Mouse (Mus musculus) heart, adult 2 months (tissue): ENCODE measurements around the gene Ccna2. TPM values are rescaled to one million over a fixed set of nuclear protein-coding genes. Genes with fewer than 3 reads are reported as not detected.
"Not testable (repeated sequence)": the region's sequence is repeated elsewhere in the genome, so short reads cannot be mapped to it uniquely, and the experiment has no call there.

Experiments used
- DNase-seq, 2 experiments: peaks; one replicate each; pipeline ENCODE4 v3.0.0; 2021
- H3K27ac ChIP-seq: fragments of 200-600 bp; 2 replicates; pipeline ENCODE4 v1.8.1; 2022
- H3K27me3 ChIP-seq: fragments of 200-500 bp; 2 replicates; pipeline ENCODE4 v1.6.1; 2012; ENCODE audit warnings: mild to moderate bottlenecking, low read length, inconsistent platforms, mixed read lengths; ENCODE audit not compliant: control insufficient read depth, insufficient read depth
- H3K36me3 ChIP-seq: fragments of 200-500 bp; 2 replicates; pipeline ENCODE4 v1.6.1; 2012; ENCODE audit warnings: low read length, inconsistent platforms; ENCODE audit not compliant: control insufficient read depth, insufficient read depth
- H3K4me1 ChIP-seq: fragments of 200-500 bp; 2 replicates; pipeline ENCODE4 v1.6.1; 2011; ENCODE audit warnings: low read length; ENCODE audit not compliant: control insufficient read depth, insufficient read depth
- H3K4me3 ChIP-seq: fragments of 200-600 bp; 2 replicates; pipeline ENCODE4 v1.8.1; 2022
- H3K79me2 ChIP-seq: fragments of 200-500 bp; replicated peaks from 2 replicates; pipeline ENCODE4 v1.6.1; 2012; ENCODE audit warnings: mild to moderate bottlenecking, inconsistent platforms, low read length, moderate library complexity, mixed read lengths; ENCODE audit not compliant: control insufficient read depth, insufficient read depth
- H3K9ac ChIP-seq: fragments of 200-500 bp; 2 replicates; pipeline ENCODE4 v1.6.1; 2012; ENCODE audit warnings: low read depth, mild to moderate bottlenecking, control low read depth, inconsistent platforms, low read length, mixed read lengths
- CTCF ChIP-seq: fragments of 200-600 bp; IDR thresholded peaks from 2 replicates; pipeline ENCODE4 v1.8.1; 2022; ENCODE audit warnings: antibody characterized with exemption, mild to moderate bottlenecking, moderate library complexity
- EP300 ChIP-seq: fragments of 200-500 bp; IDR thresholded peaks from 2 replicates; pipeline ENCODE4 v1.6.1; 2011; ENCODE audit warnings: low read depth, low read length, control low read depth; ENCODE audit not compliant: insufficient read depth
- POLR2A ChIP-seq: fragments of 200-500 bp; IDR thresholded peaks from 2 replicates; pipeline ENCODE4 v1.6.1; 2011; ENCODE audit warnings: mild to moderate bottlenecking, low read depth, low read length, control low read depth; ENCODE audit not compliant: insufficient read depth
- WGBS: fragments of 180-500 bp; shearing (Covaris S2); methylation state at CpG from one replicate; pipeline ENCODE4 v1.1.7; 2018; 5-methylcytosine and 5-hydroxymethylcytosine counted together
- intact Hi-C: fragments of 180-260 bp; cut with DNase I; formaldehyde crosslinking; loops from one replicate; pipeline ENCODE4 v1.15.1; 2025
- polyA plus RNA-seq: library from polyadenylated mRNA; depleted of rRNA; stranded (reverse); fragments of >200 nt; gene quantifications from 2 replicates; pipeline ENCODE4 v1.2.3, GENCODE M21; 2012
- total RNA-seq, 2 experiments: library from RNA; stranded (reverse); gene quantifications; 2 replicates each; pipeline ENCODE4 v1.2.3; 2021

Ccna2 gene
- total and polyA plus RNA-seq, 3 experiments = 0.63 to 0.74 (median 0.66) TPM

DNA sequence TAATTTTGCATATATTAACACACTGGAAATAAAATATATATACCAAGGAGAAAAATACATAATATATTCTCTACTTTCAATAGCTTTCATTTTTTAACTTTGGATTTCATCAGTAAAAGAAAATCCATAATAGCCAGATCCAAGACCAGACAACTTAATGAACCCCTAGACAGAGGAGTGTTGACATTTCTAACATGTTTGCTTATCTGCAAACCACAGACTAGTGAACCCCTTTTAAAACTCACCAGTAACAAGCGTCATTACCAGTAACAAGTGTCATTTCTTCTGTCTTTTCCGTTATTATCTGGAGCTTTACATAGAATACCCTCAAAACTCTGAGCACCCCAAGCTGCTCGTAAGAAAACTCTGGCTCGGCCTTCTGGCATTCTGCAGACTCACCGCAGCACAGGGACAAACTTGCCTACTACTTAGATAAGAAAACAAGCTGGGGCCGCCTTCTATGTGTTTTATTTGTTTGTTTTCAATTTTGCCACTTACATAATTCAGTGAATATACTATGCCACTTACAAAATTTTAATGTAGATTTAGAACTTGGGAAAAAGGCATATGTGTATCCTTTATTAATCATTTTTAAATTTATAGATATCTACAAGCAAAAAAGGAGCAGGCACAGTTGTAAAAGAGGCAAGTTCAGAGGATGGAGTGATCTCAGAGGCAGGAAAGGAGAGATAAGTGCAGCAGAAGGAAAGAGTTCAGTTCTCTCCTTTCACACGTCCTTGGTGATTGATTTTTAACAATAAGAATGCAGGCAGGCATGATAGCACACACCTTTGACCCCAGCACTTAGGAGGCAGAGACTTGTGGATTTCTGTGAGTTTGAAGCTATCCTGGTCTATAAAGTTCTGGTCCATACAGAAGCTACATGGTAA lies 34.2 kb upstream of the Ccna2 start:
- H3K27me3 ChIP-seq = no peaks in the 10 kb centered on the region

DNA sequence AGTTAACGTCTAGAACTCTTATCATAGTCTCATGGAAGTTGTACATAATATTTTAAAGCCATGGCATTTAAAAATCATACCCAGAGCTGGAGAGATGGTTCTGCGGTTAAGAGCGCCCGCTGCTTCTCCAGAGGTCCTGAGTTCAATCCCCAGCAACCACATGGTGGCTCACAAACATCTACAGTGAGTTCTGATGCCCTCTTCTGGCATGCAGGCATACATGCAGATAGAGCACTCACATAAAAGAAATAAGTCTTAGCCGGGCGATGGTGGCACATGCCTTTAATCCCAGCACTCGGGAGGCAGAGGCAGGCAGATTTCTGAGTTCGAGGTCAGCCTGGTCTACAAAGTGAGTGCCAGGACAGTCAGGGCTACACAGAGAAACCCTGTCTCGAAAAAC lies 27.8 kb upstream of the Ccna2 start:
- H3K4me3 ChIP-seq, H3K27me3 ChIP-seq, H3K4me1 ChIP-seq, H3K79me2 ChIP-seq, intact Hi-C loops, H3K27ac ChIP-seq, H3K9ac ChIP-seq, H3K36me3 ChIP-seq, DNase-seq: not testable (repeated sequence)
- 0 out of 2 replicates have a peak, but pooled peaks have one; percentile 7 for TF ChIP-seq CTCF
- 87% methylated on average over 8 of the region's 9 CpGs for whole genome bisulfite sequencing

More for the DNA sequence above, 34.2 kb upstream of the Ccna2 start:
- no peaks in the 10 kb centered on the region for H3K79me2 ChIP-seq
- TF ChIP-seq CTCF = no peak
- no peak for TF ChIP-seq POLR2A
- no peak for TF ChIP-seq EP300
- H3K36me3 ChIP-seq = no peaks in the 10 kb centered on the region
- WGBS = 77% methylated on average over 7 of the region's 7 CpGs
- no peak overlapping the region for H3K27ac ChIP-seq
- DNase-seq = no peak
- intact Hi-C loops = no loop called here
- no peaks in the 10 kb centered on the region for H3K4me1 ChIP-seq
- H3K4me3 ChIP-seq = no peak overlapping the region
- H3K9ac ChIP-seq = no peak overlapping the region

DNA sequence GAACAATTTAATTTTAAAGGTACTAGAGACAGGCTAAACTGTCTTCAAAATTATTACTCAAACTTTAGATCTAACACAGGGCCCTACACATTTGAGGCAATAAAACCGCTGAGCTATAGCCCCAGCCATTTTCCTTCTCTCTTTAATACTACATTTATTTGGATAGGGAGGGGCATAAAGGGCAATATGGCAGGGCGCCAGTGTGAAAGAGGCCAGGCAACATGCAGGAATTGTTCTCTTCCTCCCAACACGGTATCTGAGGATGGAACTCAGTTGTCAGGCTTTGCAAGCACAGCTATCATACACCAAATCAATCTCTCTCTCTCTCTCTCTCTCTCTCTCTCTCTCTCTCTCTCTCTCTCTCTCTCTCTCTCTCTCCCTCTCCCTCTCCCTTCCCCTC lies 26.9 kb upstream of the Ccna2 start:
- H3K9ac ChIP-seq = no peak overlapping the region
- no peaks in the 10 kb centered on the region for H3K27me3 ChIP-seq
- H3K4me1 ChIP-seq = no peaks in the 10 kb centered on the region
- DNase-seq = no peak
- no peak overlapping the region for H3K4me3 ChIP-seq
- WGBS = 57% methylated on average over 3 of the region's 3 CpGs
- no peaks in the 10 kb centered on the region for H3K79me2 ChIP-seq
- no peaks in the 10 kb centered on the region for H3K36me3 ChIP-seq
- intact Hi-C loops = no loop called here
- TF ChIP-seq CTCF = no peak
- TF ChIP-seq POLR2A = no peak
- no peak for TF ChIP-seq EP300
- no peak overlapping the region for H3K27ac ChIP-seq

DNA sequence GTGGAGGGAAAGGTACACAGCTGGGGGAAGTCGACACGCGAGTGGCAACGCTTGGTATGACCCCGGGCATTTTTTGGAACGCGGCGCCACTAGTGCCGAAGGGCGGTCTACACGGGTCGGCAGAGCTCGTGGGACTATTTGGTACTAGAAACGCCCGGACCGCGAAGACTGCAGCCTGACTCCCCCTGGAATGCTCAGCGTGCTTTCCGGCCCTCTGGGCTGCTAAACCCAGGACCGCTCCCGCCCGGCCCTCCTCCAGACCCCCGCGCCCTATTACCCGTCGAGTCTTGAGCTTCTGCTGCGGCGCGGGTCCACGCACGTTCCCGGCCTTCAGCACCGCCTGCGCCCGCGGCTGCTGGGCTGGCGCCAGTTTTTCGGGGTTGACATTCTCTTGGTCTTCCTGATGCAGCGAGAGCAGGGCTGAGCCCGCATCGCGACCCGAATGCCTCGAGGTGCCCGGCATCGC lies 556 bp downstream of the Ccna2 start:
- H3K4me3 ChIP-seq = peak overlapping the region; percentile 60
- peaks cover 2% of the 10 kb centered on the region; the same call in 1 of the 2 replicates for H3K79me2 ChIP-seq
- H3K9ac ChIP-seq = no peak overlapping the region
- H3K36me3 ChIP-seq = no peaks in the 10 kb centered on the region
- H3K27me3 ChIP-seq = no peaks in the 10 kb centered on the region
- TF ChIP-seq EP300 = no peak
- TF ChIP-seq POLR2A = no peak
- no peak for TF ChIP-seq CTCF
- under 1% methylated on average over 46 of the region's 46 CpGs for WGBS
- H3K4me1 ChIP-seq = no peaks in the 10 kb centered on the region
- DNase-seq = no peak
- H3K27ac ChIP-seq = no peak overlapping the region
- intact Hi-C loops = loop anchor here (5.0 to 10.0 kb wide), 2 partner anchors 94 to 507 kb away; partner anchors contain the start of genes 1810062G17Rik, Acad9 and Anxa5

DNA sequence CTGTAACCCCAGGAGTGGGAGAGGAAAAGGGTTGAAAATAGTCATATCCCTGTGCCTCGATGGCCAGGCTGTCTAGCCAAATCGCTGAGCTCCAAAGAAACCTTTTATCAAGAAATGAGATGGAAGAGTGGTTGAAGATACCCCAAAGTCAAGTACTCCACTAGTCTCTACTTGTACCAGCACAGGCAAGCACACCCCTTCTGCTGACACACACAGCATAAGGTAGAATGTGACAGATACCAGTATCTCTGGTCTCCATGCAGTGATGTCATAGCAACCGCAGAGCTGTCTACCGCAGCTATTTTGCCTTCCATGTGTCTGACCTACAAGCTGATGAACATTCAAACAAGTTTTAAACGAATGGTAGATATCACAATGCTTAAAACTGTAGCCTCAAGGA lies 2.1 kb downstream of the Ccna2 start:
- H3K9ac ChIP-seq = no peak overlapping the region

DNA sequence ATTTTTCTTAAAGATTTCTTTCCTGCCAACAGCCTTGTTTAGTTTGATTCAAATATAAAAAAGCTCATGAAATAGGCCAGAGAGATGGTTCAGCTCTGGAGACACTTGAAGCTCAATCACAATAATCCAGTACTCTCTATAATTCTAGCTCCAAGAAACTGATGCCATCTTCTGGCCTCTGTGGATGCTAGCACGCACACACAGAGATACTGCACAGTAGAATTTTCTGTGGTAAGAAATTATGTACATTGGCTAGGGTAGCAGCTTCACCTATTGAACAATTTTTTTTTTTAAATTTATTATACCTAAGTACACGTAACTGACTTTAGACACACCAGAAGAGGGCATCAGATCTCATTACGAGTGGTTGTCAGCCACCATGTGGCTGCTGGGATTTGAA lies 8.3 kb downstream of the Ccna2 start:
- no peaks in the 10 kb centered on the region; the same call in 1 of the 2 replicates for H3K36me3 ChIP-seq
- DNase-seq = no peak
- H3K9ac ChIP-seq = no peak overlapping the region
- H3K79me2 ChIP-seq = no peaks in the 10 kb centered on the region; the same call in 1 of the 2 replicates
- 93% methylated on average over 3 of the region's 3 CpGs for WGBS
- H3K27ac ChIP-seq = no peak overlapping the region
- H3K4me3 ChIP-seq = no peak overlapping the region
- TF ChIP-seq CTCF = no peak
- intact Hi-C loops = no loop called here
- H3K27me3 ChIP-seq = no peaks in the 10 kb centered on the region
- H3K4me1 ChIP-seq = no peaks in the 10 kb centered on the region

More for the DNA sequence above, 2.1 kb downstream of the Ccna2 start:
- Histone ChIP-seq H3K79me2 (peaks cover 2% of the 10 kb centered on the region; the same call in 1 of the 2 replicates), H3K36me3 (no peaks in the 10 kb centered on the region), H3K4me3 (no peak overlapping the region), H3K4me1 (no peaks in the 10 kb centered on the region), H3K27ac (no peak overlapping the region), H3K27me3 (no peaks in the 10 kb centered on the region)
- WGBS = 56% methylated on average over 5 of the region's 5 CpGs
- intact Hi-C loops = loop anchor here (5.0 to 10.0 kb wide), 2 partner anchors 93 to 505 kb away; partner anchors contain the start of genes 1810062G17Rik, Acad9 and Anxa5
- TF ChIP-seq EP300 = no peak
- TF ChIP-seq POLR2A = no peak
- no peak for TF ChIP-seq CTCF
- no peak for DNase-seq
